Mouse (Mus musculus) lung, embryonic 15.5 days (tissue): ENCODE measurements around the gene Rnf150. TPM values are rescaled to one million over a fixed set of nuclear protein-coding genes. Genes with fewer than 3 reads are reported as not detected.
A peak's percentile ranks its signal among the peaks of the same experiment; 100 is the strongest.

Experiments used
- ATAC-seq: fragments of 200-750 bp; cut with Nextera tagmentation; 2 replicates; pipeline ENCODE4 v1.8.0; 2017; ENCODE audit warnings: moderate number of reproducible peaks, borderline replicate concordance; ENCODE audit not compliant: low FRiP score, low TSS enrichment; ENCODE audit errors: extremely low read depth
- H3K27ac ChIP-seq: fragments of 300-500 bp; sonication (generic); 2 replicates; pipeline ENCODE4 v1.5.1; 2015; ENCODE audit warnings: moderate library complexity, mild to moderate bottlenecking, inconsistent platforms
- H3K27me3 ChIP-seq: fragments of 300-500 bp; sonication (generic); 2 replicates; pipeline ENCODE4 v1.6.1; 2015; ENCODE audit warnings: inconsistent platforms
- H3K36me3 ChIP-seq: fragments of 300-500 bp; sonication (generic); 2 replicates; pipeline ENCODE4 v1.6.1; 2015; ENCODE audit warnings: inconsistent platforms
- H3K4me1 ChIP-seq: fragments of 300-500 bp; sonication (generic); 2 replicates; pipeline ENCODE4 v1.6.1; 2015; ENCODE audit warnings: inconsistent platforms
- H3K4me2 ChIP-seq: fragments of 300-500 bp; sonication (generic); 2 replicates; pipeline ENCODE4 v1.6.1; 2015; ENCODE audit warnings: inconsistent platforms, mild to moderate bottlenecking, moderate library complexity
- H3K4me3 ChIP-seq: fragments of 300-500 bp; sonication (generic); 2 replicates; pipeline ENCODE4 v1.5.1; 2015; ENCODE audit warnings: mild to moderate bottlenecking, inconsistent platforms
- H3K9ac ChIP-seq: fragments of 300-500 bp; sonication (generic); 2 replicates; pipeline ENCODE4 v1.6.1; 2015; ENCODE audit warnings: inconsistent platforms
- H3K9me3 ChIP-seq: fragments of 300-500 bp; sonication (generic); 2 replicates; pipeline ENCODE4 v1.6.1; 2016; ENCODE audit warnings: inconsistent platforms
- WGBS: fragments of 180-500 bp; shearing (Covaris S2); methylation state at CpG from one replicate; pipeline ENCODE4 v1.1.7; 2015; 5-methylcytosine and 5-hydroxymethylcytosine counted together
- polyA plus RNA-seq: library from polyadenylated mRNA; unstranded; fragments of >200 nt; fragmentation: Nextera tagmentation; extraction: Ambion mirVana; gene quantifications from 2 replicates; pipeline ENCODE4 v1.2.1, GENCODE M21; 2015

Gene Rnf150
- polyA plus RNA-seq, 1 experiment from 2014 or later = 1.3 TPM

- no peak overlapping the region for H3K4me3 ChIP-seq
- no peak overlapping the region for H3K9ac ChIP-seq
- no peaks in the 10 kb centered on the region for H3K36me3 ChIP-seq
- H3K4me2 ChIP-seq = no peak overlapping the region
- H3K4me1 ChIP-seq = no peaks in the 10 kb centered on the region
- no peak for ATAC-seq
- no peaks in the 10 kb centered on the region for H3K27me3 ChIP-seq
- 69% methylated on average over 6 of the region's 6 CpGs for WGBS
- H3K27ac ChIP-seq = no peak overlapping the region
- no peaks in the 10 kb centered on the region for H3K9me3 ChIP-seq
These were observed 220.3 kb downstream of the Rnf150 start for GRCm38 (mm10) chr8:83083452-83083851.

DNA sequence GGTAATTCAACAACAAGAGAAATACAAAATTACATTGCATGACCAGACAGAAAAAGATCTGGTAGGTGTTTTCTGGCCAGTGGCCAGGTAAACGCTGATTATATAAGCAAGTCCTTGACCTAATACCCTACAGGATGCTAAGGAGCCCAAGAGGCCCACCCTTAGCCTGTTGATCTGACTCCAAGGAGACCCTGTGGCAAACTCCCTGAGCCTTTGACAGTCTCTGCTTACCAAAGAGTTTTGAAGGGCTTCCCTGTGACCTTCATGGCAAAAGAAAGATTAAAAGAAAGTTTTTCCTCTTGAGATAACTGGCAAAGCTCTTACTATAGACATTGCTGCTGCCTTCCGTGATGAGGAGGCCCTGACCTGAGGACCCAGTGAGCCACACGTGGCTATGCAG lies 222.4 kb downstream of the Rnf150 start:
- Histone ChIP-seq H3K9me3 (no peaks in the 10 kb centered on the region), H3K4me3 (no peak overlapping the region), H3K9ac (no peak overlapping the region), H3K4me2 (no peak overlapping the region), H3K36me3 (no peaks in the 10 kb centered on the region), H3K27me3 (no peaks in the 10 kb centered on the region), H3K4me1 (no peaks in the 10 kb centered on the region), H3K27ac (no peak overlapping the region)
- no peak for ATAC-seq
- WGBS = 48% methylated on average over 3 of the region's 3 CpGs

DNA sequence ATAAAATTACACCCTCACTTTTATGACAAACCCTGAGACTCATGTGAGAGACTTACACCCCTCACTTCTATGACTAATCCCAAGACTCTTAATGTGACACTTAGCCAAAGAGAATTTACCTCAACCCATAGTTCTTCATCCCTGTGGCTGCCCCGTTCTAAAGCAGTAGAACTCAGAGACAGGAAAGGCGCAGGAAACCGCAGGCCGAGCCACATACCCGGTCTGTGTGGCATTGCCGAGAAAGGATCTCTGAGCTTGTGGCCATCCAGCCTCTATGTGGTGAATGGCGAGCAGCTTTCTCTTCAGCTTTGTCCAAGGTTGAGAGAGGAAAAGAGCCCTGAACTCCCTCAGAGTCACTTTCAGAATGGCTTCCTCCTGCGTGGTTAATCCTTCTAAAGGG lies 223.5 kb downstream of the Rnf150 start:
- 80% methylated on average over 8 of the region's 8 CpGs for WGBS

GRCm38 (mm10) chr8:83087604-83088003 lies 224.4 kb downstream of the Rnf150 start:
- H3K9ac ChIP-seq = no peak overlapping the region
- no peak overlapping the region for H3K27ac ChIP-seq
- H3K36me3 ChIP-seq = no peaks in the 10 kb centered on the region
- no peaks in the 10 kb centered on the region for H3K9me3 ChIP-seq
- no peaks in the 10 kb centered on the region for H3K4me1 ChIP-seq
- no peaks in the 10 kb centered on the region for H3K27me3 ChIP-seq
- no peak overlapping the region for H3K4me2 ChIP-seq
- no peak for ATAC-seq
- no peak overlapping the region for H3K4me3 ChIP-seq

More for the DNA sequence above, 223.5 kb downstream of the Rnf150 start:
- Histone ChIP-seq H3K36me3 (no peaks in the 10 kb centered on the region), H3K27ac (no peak overlapping the region), H3K9ac (no peak overlapping the region), H3K4me1 (no peaks in the 10 kb centered on the region), H3K9me3 (no peaks in the 10 kb centered on the region), H3K4me2 (no peak overlapping the region), H3K4me3 (no peak overlapping the region), H3K27me3 (no peaks in the 10 kb centered on the region)
- no peak for ATAC-seq

DNA sequence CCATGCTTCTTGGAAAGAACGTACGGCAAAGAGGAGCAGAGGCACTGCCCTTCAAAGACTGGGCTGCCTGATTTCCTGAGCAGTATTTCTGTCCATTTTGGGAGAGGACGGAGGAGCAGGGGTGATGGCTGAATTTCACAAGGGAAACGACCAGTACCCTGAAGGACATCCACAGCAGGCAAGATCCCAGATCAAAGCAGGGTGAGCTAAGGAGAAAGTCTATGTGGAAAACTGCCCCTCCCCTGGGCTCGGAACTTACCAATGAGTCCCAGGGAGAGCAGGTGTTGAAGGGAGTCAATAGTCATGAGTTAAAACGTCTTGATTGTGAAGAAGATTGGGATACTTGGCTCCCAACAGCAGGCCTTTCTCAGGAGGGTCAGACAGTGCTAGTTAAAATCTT lies 225.0 kb downstream of the Rnf150 start:
- H3K4me1 ChIP-seq = no peaks in the 10 kb centered on the region
- H3K4me2 ChIP-seq = no peak overlapping the region
- no peaks in the 10 kb centered on the region for H3K27me3 ChIP-seq
- no peaks in the 10 kb centered on the region for H3K9me3 ChIP-seq
- no peaks in the 10 kb centered on the region for H3K36me3 ChIP-seq
- no peak for ATAC-seq
- H3K9ac ChIP-seq = no peak overlapping the region
- H3K27ac ChIP-seq = no peak overlapping the region
- 65% methylated on average over 6 of the region's 6 CpGs for WGBS
- no peak overlapping the region for H3K4me3 ChIP-seq

DNA sequence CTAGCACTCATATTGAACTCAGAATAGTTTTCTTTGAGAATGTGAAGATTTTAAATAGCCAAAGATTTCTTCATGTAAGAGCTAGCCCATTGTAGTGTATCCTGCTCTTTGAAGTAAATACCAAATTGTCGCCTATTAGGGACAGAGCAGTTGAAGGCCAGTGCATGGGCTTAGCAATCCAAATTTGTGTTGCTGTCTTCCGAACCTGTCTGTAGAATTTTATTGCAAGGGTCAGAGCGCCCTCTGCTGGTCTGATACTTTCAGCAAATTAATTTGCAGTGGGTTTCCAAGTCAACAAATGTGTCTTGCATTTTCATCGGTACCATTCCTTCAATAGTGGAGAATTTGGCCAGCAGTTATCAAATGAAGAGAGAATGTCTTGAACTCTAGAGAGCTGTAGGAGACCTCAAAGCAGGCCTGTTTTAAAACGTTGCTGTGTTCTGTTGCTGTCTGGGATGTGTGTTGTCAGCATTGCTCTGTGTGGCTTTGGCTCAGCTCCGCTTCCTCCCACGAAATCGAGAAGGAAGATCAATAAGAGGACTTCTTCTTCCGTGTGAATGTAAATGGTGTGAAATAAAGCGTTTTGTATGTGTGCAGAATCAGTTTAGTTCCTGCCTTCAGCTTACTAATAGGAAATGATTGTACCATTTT lies 226.3 kb downstream of the Rnf150 start:
- WGBS = 27% methylated on average over 10 of the region's 10 CpGs
- no peak for ATAC-seq
- no peak overlapping the region for H3K4me2 ChIP-seq
- H3K27me3 ChIP-seq = no peaks in the 10 kb centered on the region
- H3K9me3 ChIP-seq = no peaks in the 10 kb centered on the region
- H3K9ac ChIP-seq = no peak overlapping the region
- no peaks in the 10 kb centered on the region for H3K36me3 ChIP-seq
- no peak overlapping the region for H3K4me3 ChIP-seq
- H3K4me1 ChIP-seq = no peaks in the 10 kb centered on the region
- H3K27ac ChIP-seq = no peak overlapping the region

DNA sequence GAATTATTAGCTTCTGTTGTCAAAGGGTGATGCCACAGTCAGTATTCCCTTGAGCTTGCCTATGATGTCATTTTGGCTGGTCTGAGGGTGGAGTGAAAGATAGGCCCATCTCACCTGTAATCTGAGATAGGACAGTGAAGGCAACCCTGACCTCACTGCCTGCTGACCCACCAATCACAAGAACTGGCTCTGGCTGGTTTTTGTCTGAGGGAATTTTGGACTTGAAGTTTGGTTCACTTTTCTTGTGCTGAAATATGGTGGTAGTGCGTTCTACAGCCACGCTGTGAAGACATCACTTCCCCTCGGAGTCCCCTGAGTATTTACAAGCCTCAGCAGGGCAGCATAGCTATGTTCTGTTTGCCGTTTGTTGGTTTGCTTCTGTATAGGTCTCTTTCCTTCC lies 227.3 kb downstream of the Rnf150 start:
- no peaks in the 10 kb centered on the region for H3K4me1 ChIP-seq
- no peak overlapping the region for H3K27ac ChIP-seq
- H3K4me2 ChIP-seq = no peak overlapping the region
- H3K27me3 ChIP-seq = no peaks in the 10 kb centered on the region
- no peak overlapping the region for H3K9ac ChIP-seq
- no peaks in the 10 kb centered on the region for H3K9me3 ChIP-seq
- no peaks in the 10 kb centered on the region for H3K36me3 ChIP-seq
- 75% methylated on average over 4 of the region's 4 CpGs for WGBS
- ATAC-seq = no peak
- no peak overlapping the region for H3K4me3 ChIP-seq

GRCm38 (mm10) chr8:83100041-83100440 lies 236.9 kb downstream of the Rnf150 start:
- Histone ChIP-seq H3K4me2 (no peak overlapping the region), H3K36me3 (no peaks in the 10 kb centered on the region), H3K4me3 (no peak overlapping the region), H3K9ac (no peak overlapping the region), H3K27me3 (no peaks in the 10 kb centered on the region), H3K27ac (no peak overlapping the region), H3K4me1 (no peaks in the 10 kb centered on the region), H3K9me3 (no peaks in the 10 kb centered on the region)
- WGBS = 31% methylated on average over 1 of the region's 1 CpGs
- ATAC-seq = no peak

GRCm38 (mm10) chr8:83102957-83103510 lies 239.9 kb downstream of the Rnf150 start:
- Histone ChIP-seq H3K4me3 (no peak overlapping the region), H3K4me2 (no peak overlapping the region), H3K36me3 (no peaks in the 10 kb centered on the region), H3K27me3 (no peaks in the 10 kb centered on the region), H3K9ac (no peak overlapping the region), H3K27ac (no peak overlapping the region), H3K4me1 (no peaks in the 10 kb centered on the region), H3K9me3 (no peaks in the 10 kb centered on the region)
- ATAC-seq = no peak
- WGBS = 64% methylated on average over 7 of the region's 7 CpGs

GRCm38 (mm10) chr8:83103968-83104367 lies 240.8 kb downstream of the Rnf150 start:
- ATAC-seq = no peak
- 94% methylated on average over 2 of the region's 2 CpGs for WGBS
- Histone ChIP-seq H3K4me2 (no peak overlapping the region), H3K36me3 (no peaks in the 10 kb centered on the region), H3K9ac (no peak overlapping the region), H3K4me1 (no peaks in the 10 kb centered on the region), H3K4me3 (no peak overlapping the region), H3K27ac (no peak overlapping the region), H3K27me3 (no peaks in the 10 kb centered on the region), H3K9me3 (no peaks in the 10 kb centered on the region)

- Histone ChIP-seq H3K9ac (no peak overlapping the region), H3K27me3 (no peaks in the 10 kb centered on the region), H3K4me1 (no peaks in the 10 kb centered on the region), H3K27ac (no peak overlapping the region), H3K4me2 (no peak overlapping the region), H3K9me3 (no peaks in the 10 kb centered on the region), H3K36me3 (no peaks in the 10 kb centered on the region), H3K4me3 (no peak overlapping the region)
- 69% methylated on average over 7 of the region's 7 CpGs for WGBS
- no peak for ATAC-seq
These were observed 246.6 kb downstream of the Rnf150 start for GRCm38 (mm10) chr8:83109756-83110155.

DNA sequence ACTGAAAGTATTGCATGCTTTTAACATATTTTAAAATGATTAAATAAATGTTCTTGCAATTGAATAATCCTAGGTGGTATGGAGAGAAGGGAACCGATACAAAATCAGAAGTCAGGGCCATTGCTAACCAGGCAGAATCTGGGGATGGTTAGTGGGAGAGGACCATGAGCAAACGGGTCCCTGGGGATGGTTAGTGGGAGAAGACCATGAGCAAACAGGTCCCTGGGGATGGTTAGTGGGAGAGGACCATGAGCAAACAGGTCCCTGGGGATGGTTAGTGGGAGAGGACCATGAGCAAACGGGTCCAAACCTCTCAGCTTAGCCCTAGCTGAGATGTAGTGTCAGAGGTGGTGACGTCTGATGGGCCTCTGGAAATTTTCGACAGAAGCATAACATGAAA lies 247.0 kb downstream of the Rnf150 start:
- WGBS = 68% methylated on average over 5 of the region's 5 CpGs
- Histone ChIP-seq H3K4me3 (no peak overlapping the region), H3K27ac (no peak overlapping the region)

DNA sequence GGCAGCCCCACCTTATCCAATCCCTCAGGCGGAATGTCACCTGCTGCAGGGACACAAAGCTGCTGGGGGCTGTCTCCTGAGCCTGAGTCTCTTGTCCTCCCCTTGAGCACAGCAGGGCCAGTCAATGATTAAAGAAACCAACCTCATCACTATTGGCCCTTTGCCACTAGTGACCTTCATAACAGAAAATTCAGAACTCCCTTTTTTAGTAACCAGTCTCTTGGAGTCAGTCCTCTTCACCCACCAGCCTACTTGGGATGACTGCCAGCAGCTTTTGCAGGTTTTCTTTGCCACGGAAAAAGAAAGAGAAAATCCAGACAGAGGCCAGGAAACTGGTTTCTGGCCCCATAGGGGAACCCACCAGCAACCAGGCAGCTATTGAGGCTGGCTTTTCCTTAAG lies 271.9 kb downstream of the Rnf150 start:
- Histone ChIP-seq H3K4me1 (peaks cover 14% of the 10 kb centered on the region), H3K4me2 (no peak overlapping the region), H3K9ac (no peak overlapping the region), H3K27me3 (no peaks in the 10 kb centered on the region), H3K9me3 (no peaks in the 10 kb centered on the region), H3K27ac (peak overlapping the region; percentile 45), H3K36me3 (no peaks in the 10 kb centered on the region), H3K4me3 (no peak overlapping the region)
- no peak; the same call in 1 of the 2 replicates for ATAC-seq
- 33% methylated on average over 2 of the region's 2 CpGs for WGBS

More for the DNA sequence above, 247.0 kb downstream of the Rnf150 start:
- no peaks in the 10 kb centered on the region for H3K4me1 ChIP-seq
- no peak for ATAC-seq
- no peaks in the 10 kb centered on the region for H3K27me3 ChIP-seq
- H3K4me2 ChIP-seq = no peak overlapping the region
- no peaks in the 10 kb centered on the region for H3K9me3 ChIP-seq
- no peak overlapping the region for H3K9ac ChIP-seq
- no peaks in the 10 kb centered on the region for H3K36me3 ChIP-seq
